Mouse (Mus musculus): Measurements from ENCODE around the gene Nrxn1. TPM values are rescaled to one million over a fixed set of nuclear protein-coding genes. Genes with fewer than 3 reads are reported as not detected.

Gene Nrxn1
- total RNA-seq, 2 experiments from 2014 or later: 571 to 623 TPM

GRCm38 (mm10) chr17:90060168-90060567, 1032.7 kb downstream of the Nrxn1 start:
- DNase-seq (ENCODE audit: low spot score in 2 of 2): no peak
- intact Hi-C loops (cut with DNase I): no loop called here

GRCm38 (mm10) chr17:90059320-90060111, 1033.4 kb downstream of the Nrxn1 start:
- DNase-seq (ENCODE audit: low spot score in 2 of 2): no peak
- intact Hi-C loops (cut with DNase I): no loop called here

- DNase-seq (ENCODE audit: low spot score in 2 of 2): no peak
- intact Hi-C loops (cut with DNase I): no loop called here
These were observed 1038.6 kb downstream of the Nrxn1 start for GRCm38 (mm10) chr17:90054312-90054711.

DNA sequence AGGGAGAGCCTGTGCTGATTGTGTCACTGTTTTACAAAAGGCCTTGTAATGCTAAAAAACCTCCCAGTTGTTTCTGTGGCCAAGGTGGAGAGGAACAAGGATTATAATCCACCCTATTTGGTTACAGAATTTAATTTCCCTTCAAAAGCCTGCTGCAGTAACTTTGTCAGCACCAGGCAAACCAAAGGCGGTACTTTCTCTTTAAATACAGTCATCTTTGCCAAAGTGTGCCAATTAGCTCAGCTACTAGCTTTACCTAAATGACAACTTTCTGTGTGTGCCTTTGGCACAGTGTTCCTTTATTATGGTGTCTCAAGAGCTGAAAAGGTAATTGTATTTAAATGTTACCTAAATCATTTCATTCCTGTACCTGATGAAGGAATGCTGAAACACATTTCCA, 1053.6 kb downstream of the Nrxn1 start:
- intact Hi-C loops (cut with DNase I): no loop called here
- DNase-seq (ENCODE audit: low spot score in 2 of 2): no peak

DNA sequence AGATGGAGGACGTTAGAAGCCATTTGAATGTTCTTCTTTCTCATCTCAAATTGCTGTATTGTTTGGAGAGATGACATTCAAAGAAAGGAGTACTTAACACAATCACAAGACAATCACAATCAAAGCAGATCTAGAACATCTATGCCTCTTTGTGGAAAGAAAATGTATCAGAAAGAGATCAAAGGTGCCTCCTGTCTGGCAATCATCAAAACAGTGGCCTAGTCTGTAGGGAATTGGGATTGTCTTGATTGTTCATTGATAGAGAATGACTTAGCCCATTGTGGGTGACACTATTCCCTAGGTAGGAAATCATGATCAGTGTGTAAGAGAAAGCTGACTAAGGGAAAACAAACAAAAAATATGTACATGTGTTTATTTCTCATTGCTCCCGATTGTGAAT, 1060.5 kb downstream of the Nrxn1 start:
- no peak for DNase-seq (ENCODE audit: low spot score in 2 of 2)
- intact Hi-C loops (cut with DNase I): no loop called here

DNA sequence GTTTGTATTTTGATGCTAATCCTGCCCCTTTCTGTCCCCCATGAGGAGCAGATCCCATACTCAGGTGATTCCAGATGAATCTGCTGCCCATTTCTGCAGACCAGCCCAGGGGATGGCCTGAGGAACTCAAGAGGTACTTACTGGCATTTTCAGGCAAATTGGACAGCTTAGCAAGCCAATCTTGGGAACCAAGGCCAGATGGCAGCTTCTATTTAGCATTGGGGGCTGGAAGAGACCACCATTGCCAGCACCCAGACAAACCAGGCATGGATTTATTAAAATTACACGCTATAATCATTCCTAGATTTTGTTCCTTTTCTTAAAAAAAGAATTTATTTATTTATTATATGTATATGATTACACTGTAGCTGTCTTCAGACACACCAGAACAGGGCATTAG, 1076.2 kb downstream of the Nrxn1 start:
- no peak for DNase-seq (ENCODE audit: low spot score in 2 of 2)
- intact Hi-C loops (cut with DNase I): no loop called here

DNA sequence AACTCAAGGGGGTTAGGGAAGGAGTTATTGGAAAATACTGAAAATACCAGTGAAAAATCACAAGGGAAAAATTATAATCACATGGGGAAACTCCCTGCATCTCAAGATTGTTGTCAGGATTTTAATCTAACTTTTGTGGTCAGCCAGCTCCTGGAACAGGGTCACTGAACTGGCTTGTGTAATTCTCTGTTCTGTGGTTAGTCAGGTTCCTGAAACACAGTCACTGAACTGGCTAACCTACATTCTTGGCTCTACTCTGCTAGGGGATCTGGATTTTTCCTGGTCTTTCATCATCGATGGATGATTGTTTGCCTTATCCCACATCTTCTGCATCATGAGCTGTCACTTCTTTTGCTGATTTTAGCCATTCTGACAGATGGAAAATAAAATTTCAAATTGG, 1081.1 kb downstream of the Nrxn1 start:
- intact Hi-C loops (cut with DNase I): no loop called here
- DNase-seq (ENCODE audit: low spot score in 2 of 2): no peak

DNA sequence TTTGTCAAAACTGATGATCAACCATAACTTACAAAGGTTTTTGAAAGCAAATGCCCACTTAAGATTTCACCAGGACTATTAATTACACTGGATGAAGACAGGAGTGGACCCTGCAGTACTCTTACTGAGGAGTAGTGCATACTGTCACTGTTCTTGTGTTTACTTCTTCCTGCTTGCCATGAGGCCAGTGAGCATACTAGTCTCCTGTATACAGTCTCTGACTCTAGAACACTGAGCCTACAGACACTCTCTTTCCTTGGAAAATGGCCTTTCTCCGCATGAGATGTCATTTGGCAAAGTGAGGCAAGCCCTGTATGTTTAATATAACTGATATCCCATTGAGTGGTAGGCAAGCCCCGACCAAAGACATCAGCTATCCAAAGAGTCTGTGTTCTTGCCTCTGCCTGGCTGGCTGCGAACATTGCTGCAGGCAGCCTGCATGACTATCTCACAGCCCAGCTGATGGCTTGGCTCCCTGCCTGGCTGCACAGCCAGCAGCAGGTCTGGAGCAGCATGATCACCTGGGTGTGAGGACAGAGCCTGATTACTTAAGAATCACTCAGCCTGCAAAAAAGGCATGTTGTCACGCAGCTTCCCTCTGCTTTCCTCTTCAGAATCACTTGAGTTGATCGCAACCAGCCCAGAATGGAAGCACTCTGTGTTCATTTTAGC, 1085.3 kb downstream of the Nrxn1 start:
- intact Hi-C loops (cut with DNase I): no loop called here

DNA sequence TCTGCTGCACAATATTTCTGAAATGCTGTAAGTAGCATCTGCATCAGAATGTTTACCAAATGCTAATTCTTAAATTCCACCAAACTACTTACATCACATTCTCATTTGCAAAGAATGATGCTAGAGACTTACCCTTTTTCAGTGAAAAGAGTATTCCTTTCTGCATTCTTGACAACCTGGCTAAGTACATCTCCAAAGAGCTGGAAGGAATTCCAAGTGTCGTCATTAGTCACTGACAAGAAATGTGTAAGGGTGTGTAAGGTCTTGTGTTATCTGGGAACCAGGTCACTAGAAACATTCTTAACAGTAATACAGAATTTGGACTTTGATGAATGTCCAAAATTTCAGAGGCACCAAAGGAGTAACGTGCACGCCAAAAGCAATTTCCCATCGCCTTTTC, 1102.2 kb downstream of the Nrxn1 start:
- intact Hi-C loops (cut with DNase I): no loop called here
- no peak for DNase-seq (ENCODE audit: low spot score in 2 of 2)

More for the DNA sequence above, 1085.3 kb downstream of the Nrxn1 start:
- peak; percentile 11 for DNase-seq (ENCODE audit: low spot score in 2 of 2)

Small RNA genes lying within 50 kb of the gene (microRNA-seq; reads per million reads assigned to microRNA genes)
- gene Gm24510 (not detected), gene Gm27475 (not detected), gene Gm47307 (not detected)
